Mouse (Mus musculus): Measurements from ENCODE around the gene Cox10.

- no peak for TF ChIP-seq TAL1 (IDR thresholded peaks at IDR 0.05; ENCODE audit: low read length)
- TF ChIP-seq GATA1 (IDR thresholded peaks at IDR 0.05; ENCODE audit: low read length), result no peak
Observed at GRCm38 (mm10) chr11:63975260-63975899, 103.9 kb downstream of the Cox10 start.
